Mouse (Mus musculus) intestine, embryonic 15.5 days (tissue): ENCODE results near the gene Wif1. TPM values are rescaled to one million over a fixed set of nuclear protein-coding genes. Genes with fewer than 3 reads are reported as not detected.
A peak's percentile ranks its signal among the peaks of the same experiment; 100 is the strongest.

ENCODE experiments used
- ATAC-seq: fragments of 200-750 bp; cut with Nextera tagmentation; 2 replicates; pipeline ENCODE4 v1.8.0; 2017; ENCODE audit warnings: moderate TSS enrichment, moderate library complexity
- H3K27ac ChIP-seq: fragments of 300-500 bp; sonication (generic); 2 replicates; pipeline ENCODE4 v1.5.1; 2015; ENCODE audit warnings: mild to moderate bottlenecking, inconsistent platforms
- H3K27me3 ChIP-seq: fragments of 300-500 bp; sonication (generic); replicated peaks from 2 replicates; pipeline ENCODE4 v1.6.1; 2015; ENCODE audit warnings: inconsistent platforms
- H3K36me3 ChIP-seq: fragments of 300-500 bp; sonication (generic); 2 replicates; pipeline ENCODE4 v1.6.1; 2015; ENCODE audit warnings: inconsistent platforms
- H3K4me1 ChIP-seq: fragments of 300-500 bp; sonication (generic); replicated peaks from 2 replicates; pipeline ENCODE4 v1.6.1; 2015; ENCODE audit warnings: inconsistent platforms
- H3K4me2 ChIP-seq: fragments of 300-500 bp; sonication (generic); replicated peaks from 2 replicates; pipeline ENCODE4 v1.6.1; 2015; ENCODE audit warnings: mild to moderate bottlenecking, inconsistent platforms
- H3K4me3 ChIP-seq: fragments of 300-500 bp; sonication (generic); replicated peaks from 2 replicates; pipeline ENCODE4 v1.5.1; 2015; ENCODE audit warnings: inconsistent platforms
- H3K9ac ChIP-seq: fragments of 300-500 bp; sonication (generic); 2 replicates; pipeline ENCODE4 v1.6.1; 2015; ENCODE audit warnings: inconsistent platforms
- H3K9me3 ChIP-seq: fragments of 300-500 bp; sonication (generic); 2 replicates; pipeline ENCODE4 v1.6.1; 2016; ENCODE audit warnings: inconsistent platforms
- WGBS: fragments of 180-500 bp; shearing (Covaris S2); methylation state at CpG from one replicate; pipeline ENCODE4 v1.1.7; 2015; 5-methylcytosine and 5-hydroxymethylcytosine counted together
- polyA plus RNA-seq: library from polyadenylated mRNA; unstranded; fragments of >200 nt; fragmentation: Nextera tagmentation; extraction: Ambion mirVana; gene quantifications from 2 replicates; pipeline ENCODE4 v1.2.1, GENCODE M21; 2015

Gene Wif1
- polyA plus RNA-seq, 1 experiment from 2014 or later: 0.57 TPM

DNA sequence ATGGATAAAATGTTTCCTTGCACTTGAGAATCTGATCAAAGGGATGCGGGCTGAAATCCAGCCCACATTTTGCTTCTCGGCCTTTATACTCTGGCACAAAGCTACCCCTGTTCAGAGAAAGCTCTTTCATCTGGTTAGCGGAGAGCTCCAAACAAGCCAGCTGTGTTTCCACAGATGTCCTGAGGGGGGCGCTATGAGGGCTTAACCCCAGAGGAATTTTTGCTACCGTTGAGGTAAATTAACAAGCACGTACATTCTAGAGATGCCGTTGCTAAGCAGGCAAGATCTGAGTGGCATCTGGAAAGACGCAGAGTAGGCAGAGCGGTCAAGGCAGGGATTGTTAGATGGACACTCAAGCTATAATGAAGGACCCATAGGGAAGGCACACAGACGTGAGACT is 13.7 kb downstream of the Wif1 start:
- Histone ChIP-seq H3K4me3 (no peak overlapping the region), H3K27me3 (no peaks in the 10 kb centered on the region), H3K36me3 (no peaks in the 10 kb centered on the region), H3K4me1 (no peaks in the 10 kb centered on the region), H3K9ac (no peak overlapping the region), H3K27ac (no peak overlapping the region), H3K9me3 (no peaks in the 10 kb centered on the region), H3K4me2 (no peak overlapping the region)
- no peak for ATAC-seq
- WGBS: 77% methylated on average over 10 of the region's 10 CpGs

DNA sequence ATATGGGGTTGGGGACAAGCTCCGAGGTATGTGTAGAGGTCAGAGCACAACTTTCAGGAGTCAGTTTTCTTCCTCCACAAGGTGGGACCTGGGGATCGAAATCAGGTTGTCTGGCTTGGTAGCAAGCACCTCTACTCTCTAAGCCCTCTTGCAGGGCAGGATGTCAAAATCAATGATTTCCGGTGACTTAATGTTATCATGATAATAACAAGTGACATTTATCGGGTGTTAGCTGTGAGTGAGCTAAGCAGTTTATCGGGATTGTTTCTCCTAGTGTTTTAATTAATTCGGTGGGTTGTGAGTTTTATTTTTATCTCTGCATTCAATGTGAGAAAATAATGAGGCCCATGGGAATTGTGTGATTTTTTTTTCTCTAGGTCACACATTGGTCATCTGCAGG is 18.3 kb downstream of the Wif1 start:
- Histone ChIP-seq H3K4me2 (no peak overlapping the region), H3K4me3 (no peak overlapping the region), H3K9me3 (no peaks in the 10 kb centered on the region), H3K36me3 (no peaks in the 10 kb centered on the region), H3K27me3 (no peaks in the 10 kb centered on the region), H3K27ac (no peak overlapping the region), H3K4me1 (peaks cover 6% of the 10 kb centered on the region; the same call in 1 of the 2 replicates), H3K9ac (no peak overlapping the region)
- ATAC-seq: no peak
- WGBS: 86% methylated on average over 6 of the region's 6 CpGs

DNA sequence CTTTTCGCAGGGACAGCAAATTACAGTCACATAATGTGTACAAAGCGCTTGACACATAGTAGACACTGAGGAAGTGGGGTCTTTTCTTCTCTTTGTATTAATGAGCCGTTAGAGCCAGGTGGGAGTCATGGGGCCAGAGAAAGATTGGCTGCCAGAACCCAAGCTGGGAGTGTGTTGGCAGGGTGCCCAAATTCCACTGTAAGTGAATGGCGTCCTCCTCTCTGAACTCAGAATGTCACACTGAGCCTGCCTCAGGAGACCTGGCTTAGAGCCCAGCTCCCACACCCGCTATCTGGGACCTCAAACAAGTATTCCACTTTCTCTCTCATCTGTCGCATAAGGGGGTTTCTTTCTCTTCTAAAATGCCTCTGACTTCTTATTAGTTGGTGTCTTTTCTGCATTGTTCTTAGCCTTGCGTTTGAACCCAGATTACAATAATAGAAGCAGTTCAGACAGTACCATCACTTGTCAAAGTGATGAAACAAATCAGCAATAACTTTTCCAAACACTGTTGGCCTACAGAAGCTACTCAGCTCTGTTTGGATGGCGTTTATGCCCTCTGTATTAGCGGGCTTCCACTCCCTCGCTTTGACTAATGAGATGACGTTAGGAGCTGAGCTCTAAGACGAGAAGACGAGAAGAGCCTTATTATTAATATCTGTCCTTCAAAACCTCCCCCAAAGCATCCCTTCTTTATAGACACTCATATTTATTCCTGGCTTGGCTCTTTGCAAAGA is 21.9 kb downstream of the Wif1 start:
- Histone ChIP-seq H3K27me3 (no peaks in the 10 kb centered on the region), H3K9ac (no peak overlapping the region), H3K36me3 (no peaks in the 10 kb centered on the region), H3K4me2 (0 out of 2 replicates have a peak overlapping the region, but pooled peaks have one; percentile 2), H3K4me1 (peaks cover 6% of the 10 kb centered on the region; the same call in 1 of the 2 replicates), H3K27ac (no peak overlapping the region), H3K4me3 (no peak overlapping the region), H3K9me3 (no peaks in the 10 kb centered on the region)
- peak; percentile 64 for ATAC-seq
- 32% methylated on average over 13 of the region's 13 CpGs for WGBS

DNA sequence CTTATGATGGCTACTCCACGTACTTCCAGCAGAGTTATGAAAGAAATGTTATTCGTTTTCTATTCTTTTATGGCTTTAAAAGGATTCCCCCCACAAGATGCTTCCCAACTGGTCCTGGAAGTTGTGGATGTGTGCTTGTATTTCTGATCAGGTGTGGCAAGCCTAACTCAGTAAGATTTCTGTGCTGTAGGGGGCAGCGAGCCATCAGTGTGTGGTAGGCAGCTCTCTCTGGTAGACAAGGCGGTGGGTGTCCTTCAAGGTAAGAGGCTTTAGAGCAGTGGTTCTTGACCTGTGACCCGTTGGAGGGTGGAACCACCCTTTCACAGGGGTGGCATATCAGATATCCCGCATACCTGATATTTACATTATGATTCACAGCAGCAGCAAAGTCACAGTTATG is 23.1 kb downstream of the Wif1 start:
- H3K36me3 ChIP-seq: no peaks in the 10 kb centered on the region
- no peak overlapping the region for H3K4me3 ChIP-seq
- peaks cover 6% of the 10 kb centered on the region; the same call in 1 of the 2 replicates for H3K4me1 ChIP-seq
- 71% methylated on average over 6 of the region's 6 CpGs for WGBS
- H3K4me2 ChIP-seq: no peak overlapping the region
- no peaks in the 10 kb centered on the region for H3K27me3 ChIP-seq
- H3K9me3 ChIP-seq: no peaks in the 10 kb centered on the region
- no peak overlapping the region for H3K27ac ChIP-seq
- H3K9ac ChIP-seq: no peak overlapping the region
- no peak for ATAC-seq

GRCm38 (mm10) chr10:121059043-121060003 is 25.6 kb downstream of the Wif1 start:
- Histone ChIP-seq H3K27me3 (no peaks in the 10 kb centered on the region), H3K9ac (no peak overlapping the region), H3K4me1 (peaks cover 6% of the 10 kb centered on the region; the same call in 1 of the 2 replicates), H3K9me3 (no peaks in the 10 kb centered on the region), H3K4me2 (0 out of 2 replicates have a peak overlapping the region, but pooled peaks have one; percentile 18), H3K4me3 (no peak overlapping the region), H3K27ac (no peak overlapping the region), H3K36me3 (no peaks in the 10 kb centered on the region)
- peak; percentile 98 for ATAC-seq
- 60% methylated on average over 23 of the region's 23 CpGs for WGBS

DNA sequence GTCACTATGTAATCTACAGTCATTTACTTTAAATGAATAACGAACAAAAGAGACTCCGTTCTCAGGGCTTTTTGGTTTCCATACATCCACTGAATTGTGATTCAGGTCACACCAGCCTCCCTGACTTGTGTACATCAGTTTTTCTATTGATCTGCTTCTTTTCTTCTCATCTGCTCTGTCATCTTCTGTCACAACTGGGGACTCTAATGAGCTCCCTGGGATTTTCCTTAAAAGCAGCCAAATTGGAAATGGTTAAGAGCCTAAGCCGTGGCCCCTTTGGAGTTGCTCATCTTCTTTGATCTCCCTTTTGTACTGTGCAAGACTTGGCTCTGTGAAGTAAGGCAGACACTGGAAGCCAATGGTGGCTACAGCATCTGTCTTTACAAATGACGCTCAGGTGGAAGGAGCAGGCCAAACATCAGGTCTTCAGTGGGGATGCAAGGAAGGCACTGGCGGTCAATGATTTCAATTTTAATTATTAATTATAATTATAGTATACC is 27.6 kb downstream of the Wif1 start:
- 88% methylated on average over 5 of the region's 5 CpGs for WGBS
- no peaks in the 10 kb centered on the region for H3K4me1 ChIP-seq

DNA sequence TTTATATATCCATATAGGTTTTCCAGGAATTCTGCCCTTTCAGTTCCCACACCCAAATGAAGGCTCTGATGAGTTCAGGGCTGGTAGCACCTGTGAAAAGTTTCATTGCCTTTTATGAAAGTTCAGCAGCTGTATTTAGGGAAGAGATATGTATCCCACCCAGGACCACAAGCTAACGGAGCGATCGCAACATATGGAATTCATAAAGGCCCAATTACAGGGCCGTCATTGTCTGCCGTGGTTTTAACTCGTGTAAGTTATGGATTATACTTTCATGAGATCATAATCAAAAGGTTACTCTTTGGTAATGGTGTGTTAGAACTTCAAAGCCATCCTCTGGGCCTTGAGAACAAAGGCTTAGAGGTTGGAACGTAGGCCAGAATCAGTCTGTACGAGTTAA is 28.9 kb downstream of the Wif1 start:
- Histone ChIP-seq H3K9ac (no peak overlapping the region), H3K27me3 (no peaks in the 10 kb centered on the region), H3K4me1 (no peaks in the 10 kb centered on the region), H3K9me3 (no peaks in the 10 kb centered on the region), H3K4me2 (no peak overlapping the region), H3K36me3 (no peaks in the 10 kb centered on the region), H3K4me3 (no peak overlapping the region), H3K27ac (no peak overlapping the region)
- no peak for ATAC-seq
- 86% methylated on average over 8 of the region's 8 CpGs for WGBS

More for the DNA sequence above, 27.6 kb downstream of the Wif1 start:
- Histone ChIP-seq H3K27me3 (no peaks in the 10 kb centered on the region), H3K4me2 (no peak overlapping the region), H3K27ac (no peak overlapping the region), H3K36me3 (no peaks in the 10 kb centered on the region), H3K4me3 (no peak overlapping the region), H3K9ac (no peak overlapping the region), H3K9me3 (no peaks in the 10 kb centered on the region)
- no peak for ATAC-seq

DNA sequence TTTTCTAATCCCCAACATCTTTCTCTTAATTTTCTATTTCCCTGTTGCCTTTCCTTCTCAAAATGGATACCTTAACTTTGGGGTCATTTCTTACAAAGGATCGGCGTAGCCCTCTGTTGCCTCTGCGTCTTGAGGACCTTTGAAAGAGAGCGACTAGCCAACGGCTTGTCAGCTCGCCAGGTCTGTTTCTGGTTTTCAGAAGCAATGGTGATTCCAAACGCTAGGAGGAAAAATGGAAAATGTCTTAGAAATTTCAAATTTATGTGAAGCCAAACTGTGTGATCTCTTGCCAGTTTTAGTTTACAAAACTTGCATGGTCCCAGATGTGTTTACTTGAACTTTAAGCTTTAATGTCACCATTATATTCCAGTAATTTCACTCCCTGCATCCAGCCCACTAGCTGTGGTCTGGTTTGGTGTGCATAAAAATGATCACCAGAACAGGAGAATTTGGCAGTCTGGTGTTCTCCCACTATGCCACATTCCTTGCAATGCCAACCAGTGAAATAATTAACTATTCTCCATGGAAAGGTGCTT is 33.7 kb downstream of the Wif1 start:
- H3K4me3 ChIP-seq: no peak overlapping the region
- H3K4me1 ChIP-seq: no peaks in the 10 kb centered on the region
- no peaks in the 10 kb centered on the region for H3K9me3 ChIP-seq
- ATAC-seq: no peak
- WGBS: 68% methylated on average over 7 of the region's 7 CpGs
- H3K27me3 ChIP-seq: no peaks in the 10 kb centered on the region
- H3K27ac ChIP-seq: no peak overlapping the region
- H3K36me3 ChIP-seq: no peaks in the 10 kb centered on the region
- H3K4me2 ChIP-seq: no peak overlapping the region
- H3K9ac ChIP-seq: no peak overlapping the region

- H3K9me3 ChIP-seq: no peaks in the 10 kb centered on the region
- H3K36me3 ChIP-seq: no peaks in the 10 kb centered on the region
- no peaks in the 10 kb centered on the region for H3K4me1 ChIP-seq
- H3K27me3 ChIP-seq: no peaks in the 10 kb centered on the region
- H3K9ac ChIP-seq: no peak overlapping the region
- no peak overlapping the region for H3K4me2 ChIP-seq
- H3K4me3 ChIP-seq: no peak overlapping the region
- ATAC-seq: no peak
- WGBS: 46% methylated on average over 1 of the region's 1 CpGs
- H3K27ac ChIP-seq: no peak overlapping the region
Measured at GRCm38 (mm10) chr10:121068003-121068402, 34.2 kb downstream of the Wif1 start.

DNA sequence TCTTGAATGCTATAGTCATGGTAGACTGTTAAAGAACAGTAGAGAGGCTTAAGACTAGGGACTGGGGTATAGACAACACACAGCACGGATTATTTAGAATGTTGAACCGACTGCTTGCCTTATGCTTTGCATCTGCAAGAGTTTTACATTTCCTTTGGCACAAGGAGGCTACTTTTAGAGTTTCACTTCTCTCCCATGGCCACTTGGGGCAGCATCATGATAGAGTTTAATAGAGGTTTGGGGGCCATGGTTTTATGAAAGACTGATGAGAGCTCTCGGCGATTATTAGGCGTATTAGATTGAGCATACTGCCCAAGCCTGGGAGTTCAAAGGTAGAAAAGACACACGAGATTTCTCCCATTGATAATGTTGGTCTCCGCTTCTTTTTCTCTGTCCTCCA is 37.0 kb downstream of the Wif1 start:
- H3K9ac ChIP-seq: no peak overlapping the region
- no peaks in the 10 kb centered on the region for H3K4me1 ChIP-seq
- no peaks in the 10 kb centered on the region for H3K9me3 ChIP-seq
- ATAC-seq: no peak
- H3K36me3 ChIP-seq: no peaks in the 10 kb centered on the region
- H3K4me3 ChIP-seq: no peak overlapping the region
- WGBS: 73% methylated on average over 7 of the region's 7 CpGs
- no peak overlapping the region for H3K4me2 ChIP-seq
- H3K27ac ChIP-seq: no peak overlapping the region
- no peaks in the 10 kb centered on the region for H3K27me3 ChIP-seq

- Histone ChIP-seq H3K4me2 (no peak overlapping the region), H3K4me3 (no peak overlapping the region), H3K9me3 (no peaks in the 10 kb centered on the region), H3K36me3 (no peaks in the 10 kb centered on the region), H3K4me1 (no peaks in the 10 kb centered on the region), H3K27me3 (no peaks in the 10 kb centered on the region), H3K9ac (no peak overlapping the region), H3K27ac (no peak overlapping the region)
- 74% methylated on average over 9 of the region's 9 CpGs for WGBS
- no peak for ATAC-seq
Measured at GRCm38 (mm10) chr10:121080500-121080899, 46.7 kb downstream of the Wif1 start.

DNA sequence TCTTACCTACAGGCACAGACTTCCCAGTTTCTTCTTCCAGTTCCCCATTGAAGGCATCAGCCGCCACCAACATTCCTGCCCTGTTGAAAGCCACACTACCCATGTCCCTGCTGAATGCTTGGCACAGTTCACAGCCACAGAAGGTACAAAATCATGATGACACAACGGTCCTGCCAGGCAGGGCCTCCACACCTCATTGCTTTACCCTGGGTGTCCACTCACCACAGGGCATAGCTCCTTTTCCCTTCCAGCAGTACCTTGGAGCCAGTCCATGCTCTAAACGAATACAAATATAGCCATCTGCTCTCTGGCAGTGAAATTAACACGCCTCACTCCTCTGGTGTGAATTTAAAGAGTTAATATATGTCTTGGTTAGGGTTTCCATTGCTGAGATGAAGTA is 49.1 kb downstream of the Wif1 start:
- Histone ChIP-seq H3K36me3 (no peaks in the 10 kb centered on the region), H3K4me2 (no peak overlapping the region), H3K4me3 (no peak overlapping the region), H3K4me1 (no peaks in the 10 kb centered on the region), H3K9me3 (no peaks in the 10 kb centered on the region), H3K9ac (no peak overlapping the region), H3K27ac (no peak overlapping the region), H3K27me3 (no peaks in the 10 kb centered on the region)
- WGBS: 90% methylated on average over 4 of the region's 4 CpGs
- no peak for ATAC-seq
